Mouse (Mus musculus) spleen, adult 18-20 months (tissue): ENCODE measurements around the gene Nub1.
"Not testable (repeated sequence)": the region's sequence is repeated elsewhere in the genome, so short reads cannot be mapped to it uniquely, and the experiment has no call there.

Experiments used
- DNase-seq, 2 experiments: peaks; one replicate each; pipeline ENCODE4 v3.0.0; 2022; ENCODE audit warnings: mixed read lengths in 2 of 2

Gene Nub1

DNA sequence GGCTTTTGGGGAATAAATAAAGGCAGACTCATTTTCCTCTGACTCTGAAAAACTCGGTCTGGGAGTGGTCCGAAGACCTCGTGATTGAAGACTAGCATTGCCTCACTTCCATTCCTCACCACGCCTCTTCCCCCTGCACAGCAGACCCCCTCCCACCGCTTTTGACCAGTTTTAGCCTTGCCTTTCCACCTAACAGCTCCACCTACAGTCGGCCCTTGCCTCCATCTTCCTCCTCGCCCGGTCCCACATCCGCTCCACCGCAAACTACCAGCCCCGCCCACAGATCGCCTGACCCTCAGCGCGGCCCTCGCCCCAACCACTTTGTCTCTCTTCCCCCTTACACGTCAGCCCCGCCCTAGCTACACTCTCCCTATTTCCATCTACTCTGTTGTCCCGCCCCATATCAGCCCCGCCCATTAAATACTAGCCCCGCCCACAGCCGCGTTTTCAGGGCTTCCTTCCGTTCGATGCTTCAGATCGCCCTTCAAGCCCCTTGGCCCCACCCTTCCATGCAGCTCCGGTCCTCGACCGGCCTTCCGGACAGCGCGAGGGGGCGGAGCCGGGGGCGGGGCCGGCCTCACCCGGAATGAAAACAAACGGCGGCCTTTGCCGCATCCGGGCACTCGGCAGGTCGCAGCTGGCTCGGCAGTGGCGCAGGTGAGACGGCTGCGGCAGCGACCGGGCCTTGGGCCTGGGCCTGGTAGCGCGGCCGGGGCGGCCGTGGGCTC is at the start of gene Nub1:
Gene Nub1 (plus strand): TSS at position 167 of the 728 bp plus-strand sequence.
- peak; percentile 97 to 98 for DNase-seq

DNA sequence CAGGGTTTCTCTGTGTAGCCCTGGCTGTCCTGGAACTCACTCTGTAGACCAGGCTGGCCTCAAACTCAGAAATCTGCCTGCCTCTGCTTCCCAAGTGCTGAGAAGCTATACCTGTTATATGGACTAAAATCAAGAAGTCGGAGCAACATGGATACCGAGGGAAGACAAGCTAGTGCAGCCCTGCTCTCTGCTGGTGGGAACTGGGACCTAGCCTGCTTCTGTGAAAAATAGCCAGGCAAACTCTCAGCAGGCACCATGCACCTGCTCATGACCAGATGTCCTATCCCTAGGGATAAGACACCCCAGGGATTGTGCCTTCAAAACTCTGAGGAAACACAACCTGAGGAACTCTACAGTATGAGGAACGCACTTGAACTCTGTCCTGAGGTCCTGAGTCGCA is 48.3 kb upstream of the Nub1 start:
- no peak for DNase-seq

DNA sequence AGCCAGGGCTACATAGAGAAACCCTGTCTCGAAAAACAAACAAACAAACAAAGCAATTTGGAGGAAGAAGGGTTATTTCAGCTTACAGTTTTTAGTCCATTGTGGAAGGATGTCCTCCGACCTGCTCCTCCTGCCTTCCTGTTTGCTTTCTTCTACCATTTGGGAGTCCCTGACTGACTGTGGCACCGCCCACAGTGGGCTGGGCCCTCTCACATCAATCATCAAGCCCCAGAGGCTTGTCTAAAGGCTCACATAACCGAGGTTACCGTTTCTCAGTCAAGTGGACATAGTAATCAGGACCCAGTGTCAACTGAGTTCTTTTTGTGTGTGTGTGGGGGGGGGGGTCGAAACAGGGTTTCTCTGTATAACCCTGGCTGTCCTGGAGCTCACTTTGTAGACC is 47.2 kb upstream of the Nub1 start:
- no peak for DNase-seq

DNA sequence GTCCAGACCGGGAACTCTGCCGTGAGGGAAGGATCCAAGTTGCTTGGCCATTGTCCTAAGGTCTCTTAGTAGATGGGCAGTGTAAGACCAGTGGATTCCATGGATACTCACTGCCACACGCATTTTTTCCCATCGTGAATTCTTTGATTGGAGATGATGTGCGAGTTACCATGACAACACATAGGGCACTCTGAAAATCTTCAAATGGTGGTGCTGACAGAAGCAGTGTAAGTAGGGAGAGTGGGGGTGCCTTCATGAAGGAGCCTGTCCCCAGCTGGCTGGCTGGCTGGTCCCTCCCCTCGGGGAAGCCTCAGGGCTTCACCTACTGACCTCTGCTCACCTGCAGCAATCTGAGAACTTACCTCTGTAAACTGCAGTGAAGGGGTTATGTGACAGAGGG is 46.3 kb upstream of the Nub1 start:
- DNase-seq = no peak

DNA sequence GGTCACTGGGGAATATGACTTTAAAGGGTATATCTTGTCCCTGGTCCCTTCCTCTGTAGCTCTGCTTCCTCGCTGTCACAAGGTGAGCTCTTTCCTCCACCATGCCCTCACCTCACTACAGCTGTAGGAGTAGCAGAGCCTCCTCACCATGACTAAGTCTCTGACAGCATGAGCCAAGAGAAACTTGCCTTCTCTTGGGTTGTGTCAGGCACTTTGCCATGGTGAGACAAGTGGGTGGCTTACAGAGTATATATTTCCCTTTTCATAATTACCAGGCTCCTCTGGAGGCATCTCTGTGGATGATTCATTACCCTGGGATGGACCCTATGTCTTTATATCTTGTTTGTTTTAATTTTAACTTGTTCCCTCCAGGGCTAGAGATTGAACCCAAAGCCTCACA is 39.9 kb upstream of the Nub1 start:
- DNase-seq = no peak

DNA sequence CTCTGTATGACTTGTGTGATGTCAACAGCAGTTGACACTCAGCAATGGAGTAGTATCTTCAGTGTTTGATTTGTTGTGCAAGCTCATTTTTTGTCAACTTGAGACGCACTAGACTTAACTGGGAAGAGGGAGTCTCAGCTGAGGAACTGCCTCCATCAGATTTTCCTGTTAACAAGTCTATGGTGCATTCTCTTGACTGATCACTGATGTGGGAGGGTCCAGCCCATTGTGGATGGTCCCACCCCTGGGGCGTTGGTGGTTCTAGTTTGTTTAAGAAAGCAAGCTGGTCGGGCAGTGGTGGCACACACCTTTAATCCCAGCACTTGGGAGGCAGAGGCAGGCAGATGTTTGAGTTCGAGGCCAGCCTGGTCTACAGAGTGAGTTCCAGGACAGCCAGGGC is 36.1 kb upstream of the Nub1 start:
- DNase-seq = no peak

DNA sequence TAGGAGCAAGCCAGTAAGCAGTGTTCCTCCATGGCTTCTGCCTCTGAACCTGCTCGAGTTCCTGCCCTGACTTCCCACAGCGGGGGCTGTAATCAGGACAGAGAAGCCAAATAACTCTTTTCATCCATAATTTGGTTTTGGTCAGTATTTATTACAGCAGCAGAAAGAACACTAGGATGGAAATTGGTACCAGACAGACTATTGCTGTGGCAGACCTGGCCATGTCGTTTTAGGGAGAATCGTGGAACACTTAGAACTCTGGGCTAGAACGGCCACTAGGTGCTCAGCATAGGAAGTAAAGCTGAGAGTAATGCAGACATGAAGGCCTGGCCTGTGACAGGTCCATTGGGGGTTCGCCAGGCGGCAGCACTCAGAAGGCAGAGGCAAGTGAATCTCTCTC is 35.6 kb upstream of the Nub1 start:
- DNase-seq = no peak

DNA sequence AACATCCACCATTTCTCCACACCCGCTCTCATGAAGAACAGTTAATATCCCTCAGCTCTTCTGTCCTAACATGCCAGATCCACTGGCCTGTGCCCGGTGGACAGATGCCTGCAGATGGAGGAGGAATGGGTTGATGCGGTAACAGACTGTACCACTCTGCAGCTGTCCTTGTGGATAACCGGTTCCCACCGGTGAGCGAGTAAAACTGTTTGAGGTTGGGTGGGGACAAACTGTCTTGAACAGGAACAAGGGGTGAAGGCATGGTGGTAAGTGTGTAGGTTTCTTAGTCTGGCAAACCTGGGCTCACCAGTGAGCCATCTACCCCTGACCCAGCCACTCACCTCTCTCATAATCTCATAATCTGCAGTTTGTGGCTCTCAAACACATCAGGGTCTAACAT is 34.0 kb upstream of the Nub1 start:
- DNase-seq = no peak

DNA sequence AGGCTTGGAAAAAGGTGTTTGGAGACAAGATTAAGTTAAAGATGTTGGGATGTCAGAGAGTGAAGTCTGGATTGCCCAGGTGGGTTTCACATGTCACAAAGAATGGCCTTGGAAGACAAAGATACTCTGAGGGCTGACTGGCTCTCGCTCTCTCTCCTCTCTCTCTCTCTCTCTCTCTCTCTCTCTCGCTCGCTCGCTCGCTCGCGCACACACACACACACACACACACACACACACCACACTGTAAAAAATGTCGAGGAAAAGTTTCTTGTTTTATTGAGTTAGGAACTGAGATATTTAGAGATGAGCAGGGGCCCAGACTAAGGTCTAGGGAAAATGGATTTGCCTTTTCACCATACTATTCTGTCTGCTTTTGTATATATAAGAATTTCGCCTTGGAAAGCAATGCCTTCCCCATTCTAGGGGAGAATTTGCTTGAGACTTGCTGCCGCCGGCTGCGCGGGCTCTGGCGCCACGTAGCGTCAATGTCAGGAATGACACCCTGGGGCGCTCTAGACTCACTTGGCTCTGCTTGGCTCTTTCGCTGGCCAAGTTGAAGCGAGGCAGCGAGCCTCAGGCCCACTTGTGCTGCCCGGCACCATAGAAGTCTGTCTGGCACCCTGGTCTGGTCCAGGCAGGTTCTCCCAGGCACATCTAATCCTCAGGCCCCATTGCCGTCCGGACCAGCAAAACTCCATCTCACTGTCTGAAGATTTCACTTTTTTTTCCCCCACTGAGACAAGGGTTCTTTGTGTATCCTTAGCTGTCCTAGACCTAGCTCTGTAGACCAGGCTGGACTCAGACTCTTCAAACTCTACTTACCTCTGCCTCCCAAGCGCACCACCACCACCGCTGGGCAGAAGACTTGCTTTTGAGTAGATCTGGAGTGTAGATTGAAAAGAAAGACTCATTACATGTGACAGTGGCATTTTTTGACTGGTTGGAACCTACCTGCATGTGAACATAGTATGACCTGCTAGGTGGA is 33.3 kb upstream of the Nub1 start:
- peak; percentile 32 to 75 for DNase-seq

DNA sequence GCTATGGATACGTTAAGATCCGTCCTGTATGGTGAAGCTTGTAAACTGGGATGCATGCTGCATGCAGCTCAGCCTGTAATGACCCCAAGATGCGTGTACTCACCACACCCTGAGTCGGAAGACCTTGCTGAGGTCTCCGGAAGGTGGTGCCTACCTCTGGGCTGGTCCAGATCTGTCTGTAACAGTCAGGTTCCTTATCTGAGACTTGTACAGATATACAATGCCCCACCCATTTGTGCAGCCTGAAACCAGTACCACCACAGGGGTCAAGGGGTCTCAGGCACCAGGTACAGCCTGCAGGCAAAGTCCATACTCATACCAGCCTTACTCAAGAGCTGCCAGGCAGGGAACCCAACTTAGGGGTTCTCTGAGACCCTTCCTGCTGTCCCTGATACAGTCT is 32.6 kb upstream of the Nub1 start:
- DNase-seq = no peak

DNA sequence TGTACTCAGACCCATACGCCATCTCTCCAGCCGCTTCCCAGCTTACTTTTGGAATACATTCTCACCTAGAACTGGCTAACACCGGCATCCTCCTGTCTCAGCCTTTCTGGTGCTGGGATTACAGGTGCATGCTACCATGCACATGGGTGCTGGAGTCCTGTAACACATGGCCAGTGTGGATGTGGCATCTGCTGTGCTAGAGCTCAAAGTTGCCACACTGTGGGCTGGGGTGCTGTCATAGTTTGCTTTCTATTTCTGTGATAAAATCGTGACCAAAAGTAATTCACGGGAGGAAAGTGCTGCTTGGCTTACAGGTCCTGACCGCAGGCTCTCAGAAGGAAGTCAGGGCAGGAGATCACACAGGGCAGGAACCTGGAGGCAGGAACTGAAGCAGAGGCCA is 30.8 kb upstream of the Nub1 start:
- DNase-seq = no peak

DNA sequence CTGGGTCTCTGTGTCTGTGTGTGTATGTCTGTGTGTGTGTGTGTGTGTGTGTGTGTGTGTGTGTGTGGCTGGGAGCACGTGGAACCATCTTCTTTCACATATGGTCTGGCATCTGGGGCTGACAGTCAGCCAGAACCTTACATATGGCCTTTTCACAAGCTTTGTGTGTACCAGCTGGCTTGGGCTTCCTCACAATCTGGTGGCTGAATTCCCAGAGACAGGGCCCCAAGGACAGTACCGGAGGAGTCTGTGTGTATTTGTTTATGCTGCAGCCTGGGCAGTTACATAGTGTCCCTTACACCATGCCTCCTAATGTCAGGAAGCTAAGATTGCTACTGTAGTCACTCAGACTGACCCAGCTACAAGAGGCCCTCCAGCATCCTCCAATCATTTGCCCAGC is 28.2 kb upstream of the Nub1 start:
- no peak for DNase-seq

DNA sequence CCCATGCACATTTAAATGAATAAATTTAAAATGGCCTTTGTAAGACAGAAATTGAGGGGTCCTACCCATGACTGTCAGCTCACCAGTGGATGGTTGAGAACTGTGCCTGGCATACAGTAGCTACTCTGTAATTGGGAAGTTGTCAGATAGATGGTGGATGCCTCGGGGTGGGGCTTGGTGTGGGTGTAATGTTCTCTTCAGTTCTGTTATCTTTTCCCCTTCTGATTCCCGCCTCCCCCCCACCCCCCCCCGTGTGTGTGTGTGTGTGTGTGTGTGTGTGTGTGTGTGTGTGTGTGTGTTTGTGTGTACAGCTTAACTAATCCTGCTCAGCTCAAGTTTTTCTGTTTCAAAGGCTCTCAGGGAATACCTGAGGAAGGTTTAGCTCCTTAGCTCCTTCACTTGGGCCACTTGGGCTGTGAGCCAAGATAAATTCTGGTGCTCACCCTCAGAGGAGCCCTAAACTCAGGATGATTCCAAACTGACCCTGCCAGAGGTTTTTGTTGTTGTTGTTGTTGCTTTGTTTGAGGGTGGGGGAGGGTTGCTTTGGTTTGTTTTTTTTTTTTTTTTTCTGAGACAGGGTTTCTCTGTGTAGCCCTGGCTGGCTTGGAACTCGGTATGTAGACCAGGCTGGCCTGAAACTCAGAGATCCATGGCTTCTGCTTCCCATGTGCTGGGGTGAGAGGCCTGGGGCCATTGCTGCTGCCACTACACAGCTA is 25.5 kb upstream of the Nub1 start:
- no peak for DNase-seq

DNA sequence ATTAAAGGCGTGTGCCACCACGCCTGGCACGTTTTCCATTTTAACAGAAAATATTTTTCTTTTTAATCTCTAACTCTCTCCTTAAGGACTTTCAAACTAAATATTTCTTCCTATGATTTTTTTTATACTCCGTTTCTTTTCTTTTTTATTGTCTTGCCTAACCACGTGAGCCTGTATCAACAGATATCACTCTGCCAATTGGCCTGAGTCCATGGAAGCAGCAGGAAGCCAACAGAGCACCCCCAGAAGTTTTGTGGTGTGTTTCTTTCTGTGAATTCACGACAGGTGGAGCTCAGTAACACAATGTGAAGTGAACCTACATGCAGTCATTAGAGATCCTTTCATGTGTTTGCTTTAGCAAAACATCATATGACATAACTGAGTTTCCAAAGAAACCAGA is 23.9 kb upstream of the Nub1 start:
- no peak for DNase-seq

DNA sequence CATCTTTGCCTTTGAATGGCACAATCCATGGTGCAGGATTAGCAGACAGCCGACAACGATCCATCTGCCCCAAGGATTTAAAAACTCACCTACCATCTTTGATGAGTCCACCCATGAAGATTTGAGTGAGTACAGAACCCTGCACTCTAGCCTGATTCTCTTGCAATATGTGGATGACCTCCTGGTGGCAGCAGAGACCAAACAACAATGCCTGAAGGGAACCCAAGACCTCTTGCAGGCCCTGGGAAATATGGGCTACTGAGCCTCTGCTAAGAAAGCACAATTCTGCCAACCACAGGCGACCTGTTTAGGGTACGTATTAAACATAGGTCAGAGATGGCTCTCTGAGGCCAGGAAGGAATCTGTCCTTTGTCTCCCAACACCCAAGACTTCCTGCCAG is 11.1 kb upstream of the Nub1 start:
- peak; percentile 60 to 86 for DNase-seq

DNA sequence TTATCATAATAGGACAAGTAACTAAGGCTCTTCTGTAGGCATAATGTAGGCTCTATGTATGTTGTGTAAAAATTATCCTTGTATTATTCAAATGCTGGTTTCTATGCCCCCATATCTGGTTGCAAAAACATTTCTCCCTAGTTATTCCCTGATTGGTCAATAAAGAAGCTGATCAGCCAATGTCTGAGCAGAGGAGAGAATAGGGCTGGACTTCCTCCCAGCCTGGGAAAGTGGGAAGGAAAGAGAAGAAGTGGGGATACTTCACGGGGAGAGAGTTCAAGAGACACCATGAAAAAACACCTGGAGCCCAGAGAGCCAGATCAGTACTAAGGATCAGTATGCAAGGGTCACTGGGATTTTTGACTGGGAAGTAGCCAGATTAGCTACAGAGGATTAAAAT is 3.9 kb upstream of the Nub1 start:
- no peak for DNase-seq

DNA sequence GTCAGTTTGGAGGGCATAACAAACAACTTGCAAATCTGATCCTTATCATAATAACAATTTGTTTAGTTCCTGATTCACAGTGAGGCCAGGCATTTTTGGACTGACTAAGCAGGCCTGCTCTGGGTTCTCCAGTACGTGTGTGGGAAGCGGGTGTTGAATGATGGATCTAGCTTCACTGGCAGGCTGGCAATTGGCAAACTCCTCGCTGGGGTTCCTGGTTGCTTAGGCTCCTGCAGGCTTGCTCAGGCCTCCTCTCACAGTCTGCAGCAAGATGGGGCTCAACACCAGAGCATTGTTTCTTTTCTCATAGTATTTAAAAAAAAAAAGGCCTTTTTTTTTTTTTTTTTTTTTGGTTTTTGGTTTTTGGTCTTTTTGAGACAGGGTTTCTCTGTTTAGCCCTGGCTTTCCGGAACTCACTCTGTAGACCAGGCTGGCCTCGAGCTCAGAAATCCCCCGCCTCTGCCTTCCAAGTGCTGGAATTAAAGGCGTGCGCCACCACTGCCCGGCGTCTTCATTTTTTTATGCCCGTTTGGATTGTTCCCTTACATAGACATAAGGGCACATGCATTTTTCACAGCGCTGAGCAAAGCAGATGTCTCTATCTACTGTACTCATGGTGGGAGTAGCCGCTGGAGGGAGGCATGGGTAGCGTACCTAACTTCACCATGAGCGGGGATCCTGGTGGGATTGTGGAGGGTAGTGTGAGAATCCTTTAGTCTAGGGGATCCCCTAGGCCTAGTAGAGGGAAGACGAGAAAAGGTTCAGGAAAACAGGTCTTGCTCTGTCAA is 560 bp upstream of the Nub1 start:
- DNase-seq = peak; percentile 19 to 32

DNA sequence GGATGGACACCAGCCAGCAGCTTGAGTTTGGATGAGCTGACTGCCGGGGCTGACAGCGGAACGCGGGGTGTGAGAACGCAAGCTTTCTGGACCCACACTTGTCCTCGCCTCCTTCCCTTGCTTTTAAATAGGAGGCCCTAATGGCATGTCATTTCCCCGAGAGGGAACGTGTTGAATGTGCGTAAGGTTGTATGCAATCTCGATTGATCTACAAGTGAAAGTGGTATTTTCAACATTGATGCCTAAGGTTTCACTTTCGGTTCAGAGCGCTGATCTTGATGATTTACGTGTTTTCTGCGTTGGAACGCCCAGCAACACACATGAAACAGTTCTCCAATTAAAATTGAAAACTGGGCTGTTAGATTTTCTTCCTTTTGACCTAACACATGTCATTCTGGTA is 844 bp downstream of the Nub1 start:
- no peak for DNase-seq

DNA sequence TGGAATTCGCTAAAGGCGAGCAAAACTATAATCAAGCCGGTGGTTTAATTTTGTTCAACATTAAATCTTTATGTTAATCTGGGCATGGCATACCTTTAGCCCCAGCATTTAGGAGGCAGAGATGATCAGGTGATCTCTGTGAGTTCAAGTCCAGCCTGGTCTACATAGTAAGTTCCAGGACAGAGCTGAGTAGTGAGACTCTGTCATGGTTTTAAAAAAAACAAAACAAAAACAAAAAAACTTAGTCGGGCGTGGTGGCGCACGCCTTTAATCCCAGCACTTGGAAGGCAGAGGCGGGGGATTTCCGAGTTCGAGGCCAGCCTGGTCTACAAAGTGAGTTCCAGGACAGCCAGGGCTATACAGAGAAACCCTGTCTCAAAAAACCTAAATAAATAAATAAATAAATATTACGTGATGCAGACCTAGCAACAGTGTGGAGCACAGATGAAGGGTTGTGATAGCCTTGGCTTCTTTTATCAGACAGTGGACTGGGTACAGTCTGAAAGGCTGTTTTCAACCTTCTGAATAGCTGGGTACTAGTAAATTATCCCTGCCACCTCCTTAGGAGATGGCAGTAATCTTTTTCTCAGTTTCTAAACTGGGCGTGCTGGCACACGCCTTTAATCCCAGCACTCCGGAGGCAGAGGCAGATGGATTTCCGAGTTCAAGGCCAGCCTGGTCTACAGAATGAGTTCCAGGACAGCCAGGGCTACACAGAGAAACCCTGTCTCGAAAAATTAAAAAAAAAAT is 1.5 kb downstream of the Nub1 start:
- not testable (repeated sequence) for DNase-seq

DNA sequence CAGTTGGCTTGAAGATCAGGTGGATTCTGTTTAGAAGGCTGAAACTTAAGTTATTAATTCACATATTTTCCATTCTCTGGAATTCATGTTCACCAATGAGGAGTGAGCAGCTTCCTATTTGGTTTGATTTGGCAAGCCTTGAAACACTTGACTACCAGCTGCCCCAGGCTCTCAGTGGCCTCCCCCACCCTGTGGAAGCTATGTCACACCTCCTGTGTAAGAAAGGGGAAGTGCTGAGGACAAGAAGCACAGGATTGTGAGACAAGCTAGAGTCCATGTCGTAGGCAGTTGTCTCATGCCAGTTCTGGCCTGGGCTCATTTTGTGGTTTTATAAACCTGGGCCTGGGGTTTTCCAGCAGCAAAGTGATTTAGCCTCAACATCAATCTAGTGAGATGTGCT is 2.4 kb downstream of the Nub1 start:
- DNase-seq = peak; percentile 36 to 45

DNA sequence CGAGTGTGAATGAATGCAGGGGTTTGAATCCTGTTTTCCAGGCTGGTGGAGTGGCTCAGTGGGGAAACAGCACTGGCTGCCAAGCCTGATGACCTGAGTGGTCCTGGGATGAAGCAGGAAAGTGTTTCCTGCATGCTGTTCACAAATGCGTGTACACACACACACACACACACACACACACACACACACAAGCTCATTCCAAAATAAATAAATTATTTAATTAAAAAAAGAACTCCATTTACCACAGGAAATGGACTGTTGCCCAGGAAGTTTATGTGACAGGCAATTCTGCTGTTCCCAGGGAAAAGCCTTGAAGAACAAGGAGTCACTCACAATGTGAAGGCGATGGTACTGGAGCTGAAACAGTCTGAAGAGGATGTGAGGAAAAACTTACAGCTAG is 11.4 kb downstream of the Nub1 start:
- no peak for DNase-seq

DNA sequence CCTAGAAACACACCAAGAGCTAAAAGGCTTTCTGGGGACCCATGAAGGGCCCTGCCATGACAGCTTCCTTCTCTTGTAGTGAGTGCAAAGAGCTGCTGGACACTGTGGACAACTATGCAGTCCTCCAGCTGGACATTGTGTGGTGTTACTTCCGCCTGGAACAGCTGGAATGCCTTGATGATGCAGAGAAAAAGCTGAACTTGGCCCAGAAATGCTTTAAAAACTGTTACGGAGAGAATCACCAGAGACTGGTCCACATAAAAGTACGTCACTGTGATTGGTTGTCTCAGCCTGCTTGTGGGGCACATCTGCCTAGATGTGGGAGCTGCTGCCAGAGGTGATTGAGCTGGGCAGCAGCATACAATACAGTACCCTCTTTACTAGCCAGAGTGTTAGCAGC is 15.9 kb downstream of the Nub1 start:
- no peak for DNase-seq
